Mouse (Mus musculus) left cerebral cortex, postnatal 10 days (tissue): ENCODE measurements at regions not wholly inside any gene's neighbourhood (a gene's known extent, or its start where the extent isn't known, plus 50 kb on each side); places are given as distances from the start of the nearest gene placed in this dataset.

ENCODE experiments used
- DNase-seq, 2 experiments: peaks; one replicate each; pipeline ENCODE4 v3.0.0; 2021 to 2022; ENCODE audit warnings: low spot score in 2 of 2, mixed read lengths in 1 of 2; ENCODE audit errors: extremely low spot score in 1 of 2
- intact Hi-C: fragments of 180-260 bp; cut with DNase I; formaldehyde crosslinking; loops from one replicate; pipeline ENCODE4 v1.15.1; 2025

DNA sequence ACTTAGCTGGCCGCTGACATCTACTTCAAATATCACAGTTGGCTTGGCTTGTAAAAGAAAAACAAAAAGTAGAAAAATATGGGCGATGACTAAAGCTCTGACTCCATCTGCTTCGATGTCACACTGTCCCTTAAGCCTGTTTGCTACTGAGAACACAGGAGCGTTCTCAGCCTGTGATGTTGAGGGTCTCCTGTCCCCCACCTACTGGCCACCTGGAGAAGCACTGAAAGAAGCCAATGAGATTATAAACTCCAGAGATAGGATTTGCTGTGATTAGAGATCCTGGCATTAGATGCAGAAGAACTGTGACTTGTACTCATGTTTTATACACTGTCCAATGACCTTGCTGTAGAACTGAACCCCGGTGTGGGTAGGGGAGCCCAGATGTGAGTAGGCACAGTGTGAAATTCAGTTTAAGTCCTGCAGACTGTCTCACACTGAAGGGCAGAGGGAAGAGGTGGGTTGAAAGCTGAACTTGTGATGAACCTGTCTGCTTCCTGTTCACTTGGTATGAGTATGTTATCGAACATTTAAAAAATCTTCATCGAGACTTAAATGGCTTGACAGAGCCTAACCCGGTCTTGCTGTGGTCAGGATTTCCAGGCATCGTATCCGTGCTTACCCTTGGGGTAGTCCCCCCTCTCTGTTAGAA, 63.7 kb upstream of the 1700020N01Rik start:
- DNase-seq = no peak

DNA sequence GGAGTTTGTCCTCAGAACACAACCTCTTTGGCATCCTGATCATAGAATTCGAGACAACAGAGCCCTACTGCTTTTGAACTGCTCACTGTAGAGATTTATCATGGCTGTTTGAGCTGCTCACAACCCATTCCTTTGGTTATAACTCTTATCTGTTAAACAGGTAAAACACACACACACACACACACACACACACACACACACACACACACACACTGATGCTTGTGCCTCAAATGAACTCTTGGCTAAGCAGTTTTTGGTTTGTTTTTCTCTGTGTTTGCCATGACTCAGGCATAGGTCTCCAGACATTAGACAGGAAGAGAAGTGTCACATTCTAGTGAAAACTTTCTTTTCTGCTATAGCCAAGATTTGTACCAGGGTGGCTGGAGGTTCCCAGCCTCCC, 60.8 kb upstream of the 1700020N01Rik start:
- no peak for DNase-seq
- intact Hi-C loops = no loop called here

More for the DNA sequence above, 63.7 kb upstream of the 1700020N01Rik start:
- intact Hi-C loops = loop anchor here (5.0 kb wide), 1 partner anchor 353 kb away; the partner anchor contains the start of gene Sgk1

DNA sequence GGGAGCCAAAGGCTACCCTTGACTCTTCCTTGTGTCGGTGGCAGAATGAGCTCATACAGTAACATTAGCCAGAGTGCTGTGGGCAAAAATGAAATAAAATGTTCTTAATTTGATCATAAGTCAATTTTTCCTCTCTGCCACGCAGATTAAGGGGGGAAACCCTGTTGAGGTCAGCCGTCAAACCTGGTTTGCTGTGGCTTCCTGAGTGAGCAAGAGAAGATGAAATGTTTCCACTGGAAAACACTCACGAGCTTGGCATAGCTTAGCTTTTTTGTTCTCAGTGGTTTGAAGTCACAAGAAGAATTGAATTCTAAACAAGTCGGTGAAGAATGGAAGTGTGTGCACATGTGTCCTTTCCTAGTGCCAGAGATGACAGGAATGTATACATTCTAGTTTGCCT, 57.3 kb upstream of the 1700020N01Rik start:
- intact Hi-C loops = no loop called here
- DNase-seq = no peak

DNA sequence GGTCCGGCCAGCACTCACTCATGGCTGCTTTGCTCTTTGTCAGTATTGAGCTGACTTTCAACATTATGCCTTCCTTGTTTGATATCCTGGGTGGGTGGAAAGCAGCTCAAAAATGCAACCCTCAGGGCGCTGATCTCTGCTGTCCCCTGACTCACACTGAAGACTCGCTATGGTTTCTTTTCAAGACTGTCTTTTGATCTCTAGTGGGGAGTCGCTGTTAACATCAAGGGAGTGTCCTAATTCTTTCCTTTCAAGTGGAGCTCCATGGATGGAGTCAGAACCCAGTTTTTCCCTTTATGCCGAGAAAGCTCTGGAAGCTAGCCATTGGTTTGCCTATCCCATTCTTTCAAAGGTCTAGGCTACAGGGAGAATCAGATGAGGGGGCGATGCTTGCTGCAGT, 54.5 kb upstream of the 1700020N01Rik start:
- no peak for DNase-seq
- intact Hi-C loops = no loop called here
